Mouse (Mus musculus): ENCODE measurements around the gene Acbd7. TPM values are rescaled to one million over a fixed set of nuclear protein-coding genes. Genes with fewer than 3 reads are reported as not detected.

Acbd7 gene
- 0.25 and 1.1 TPM in 2 replicates for polyA plus RNA-seq (2015; fragmentation: Nextera tagmentation; extraction: Ambion mirVana)

DNA sequence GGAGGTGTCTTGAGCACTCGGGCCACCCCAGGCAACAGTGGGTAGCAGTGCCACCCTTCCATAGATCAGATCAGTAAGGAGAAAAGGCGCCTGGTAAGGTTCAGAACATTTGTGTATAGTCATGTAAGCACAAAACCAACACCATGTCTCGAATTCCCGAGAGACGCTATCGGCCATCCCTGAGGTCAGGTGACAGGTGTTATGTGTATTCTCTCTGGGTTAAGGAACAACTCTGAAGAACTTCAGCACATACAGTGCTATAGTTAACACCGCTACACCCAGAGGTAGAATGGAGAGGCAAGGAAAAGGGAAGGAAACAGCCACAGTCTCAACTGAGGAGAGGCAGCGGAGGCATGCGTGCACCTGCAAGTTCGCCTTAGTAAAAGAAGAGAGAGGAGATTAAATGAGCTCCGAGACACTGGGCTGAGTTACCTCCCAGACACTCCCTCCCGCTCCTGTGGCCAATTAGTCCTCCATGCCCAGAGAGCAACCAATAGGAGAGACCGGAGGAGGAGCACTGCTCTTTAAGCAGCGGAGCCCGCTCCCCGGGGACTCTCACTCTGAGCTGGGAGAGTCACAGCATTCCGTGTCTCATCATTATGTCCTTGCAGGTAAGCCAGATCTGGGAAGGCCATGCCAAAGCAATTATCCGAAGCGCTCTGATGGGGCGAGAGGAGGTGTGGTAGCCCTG, at the start of gene Acbd7:
Gene Acbd7, plus strand, starts transcription at position 558 of the 691 bp plus-strand sequence.
- Histone ChIP-seq H3K4me3 (ENCODE audit: low read depth, low read length) (peak within 1 kb of the TSS; percentile 11; the same call in 1 of the 2 replicates), H3K9me3 (ENCODE audit: control insufficient read depth, low read length) (no peaks in the 10 kb centered on the region), H3K4me2 (replicated peaks; ENCODE audit: low read depth) (peak within 1 kb of the TSS; percentile 45), H3K27me3 (ENCODE audit: control insufficient read depth, insufficient read depth, low read length) (no peaks in the 10 kb centered on the region), H3K4me1 (replicated peaks; ENCODE audit: control insufficient read depth, insufficient read depth) (peaks cover 4% of the 10 kb centered on the region), H3K36me3 (ENCODE audit: control insufficient read depth, insufficient read depth, low read length) (no peaks in the 10 kb centered on the region), H3K27ac (replicated peaks) (0 out of 2 replicates have a peak within 1 kb of the TSS, but pooled peaks have one; percentile 35), H3K9ac (ENCODE audit: low read length) (no peak within 1 kb of the TSS)
- ATAC-seq (ENCODE audit: low FRiP score, low TSS enrichment) (peak; percentile 36; the same call in 1 of the 2 replicates), DNase-seq (ENCODE audit: low spot score) (peak; percentile 73)
- WGBS, result 3% methylated on average over 20 of the region's 20 CpGs
- no peak for TF ChIP-seq CTCF (IDR thresholded peaks at IDR 0.05; ENCODE audit: low read depth)
- TF ChIP-seq EP300 (optimal IDR thresholded peaks at IDR 0.05), result no peak

DNA sequence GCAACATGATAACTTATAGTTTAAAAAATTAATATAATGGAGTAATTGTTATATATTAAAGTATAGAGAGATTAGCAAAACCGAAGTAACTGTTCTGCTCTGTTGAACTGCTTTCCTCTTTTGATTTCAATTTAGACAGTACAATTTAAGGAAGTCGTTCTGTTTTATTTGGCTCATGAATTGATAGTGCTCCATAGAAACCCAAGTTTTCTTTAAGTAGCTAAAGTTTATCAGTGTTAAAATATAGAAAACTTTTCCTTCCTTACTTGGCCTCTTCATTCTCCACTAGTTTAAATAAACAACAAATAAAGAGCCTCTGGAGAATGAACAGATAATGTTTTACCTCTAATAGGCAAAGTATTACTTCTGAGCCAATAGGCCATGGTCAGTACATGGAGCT, 49.7 kb upstream of the Acbd7 start:
- 64% methylated on average over 2 of the region's 2 CpGs for WGBS
- DNase-seq (ENCODE audit: low spot score) (no peak), ATAC-seq (ENCODE audit: low FRiP score, low TSS enrichment) (no peak)
- H3K4me1 ChIP-seq (replicated peaks; ENCODE audit: control insufficient read depth, insufficient read depth), result 0 out of 2 replicates have a peak, but pooled peaks cover 3% of the 10 kb centered on the region
- H3K27me3 ChIP-seq (ENCODE audit: control insufficient read depth, insufficient read depth, low read length), result no peaks in the 10 kb centered on the region
- no peak overlapping the region for H3K4me3 ChIP-seq (ENCODE audit: low read depth, low read length)
- H3K9ac ChIP-seq (ENCODE audit: low read length), result no peak overlapping the region
- TF ChIP-seq CTCF (IDR thresholded peaks at IDR 0.05; ENCODE audit: low read depth) (no peak), EP300 (optimal IDR thresholded peaks at IDR 0.05) (no peak)
- no peak overlapping the region for H3K4me2 ChIP-seq (replicated peaks; ENCODE audit: low read depth)
- no peaks in the 10 kb centered on the region for H3K36me3 ChIP-seq (ENCODE audit: control insufficient read depth, insufficient read depth, low read length)
- H3K9me3 ChIP-seq (ENCODE audit: control insufficient read depth, low read length), result no peaks in the 10 kb centered on the region
- no peak overlapping the region for H3K27ac ChIP-seq (replicated peaks)

DNA sequence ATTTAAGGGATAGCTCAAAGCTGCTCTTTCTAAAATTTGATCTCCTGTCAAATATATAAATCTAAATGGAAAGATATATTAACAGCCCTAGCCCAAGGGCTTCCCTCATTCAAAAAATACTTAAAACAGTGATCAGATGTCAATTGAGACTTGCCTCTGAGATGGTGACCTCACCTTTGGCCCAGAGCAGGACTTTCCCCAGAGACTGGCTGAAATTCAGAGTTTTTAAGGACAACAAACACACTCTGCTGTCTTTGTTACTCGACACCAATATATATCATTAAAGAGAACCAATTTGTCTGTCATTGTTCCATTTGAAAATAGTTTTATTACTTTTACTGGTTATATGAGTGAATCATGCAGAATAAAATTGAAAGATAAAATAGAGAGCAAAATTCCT, 46.4 kb upstream of the Acbd7 start:
- WGBS, result 77% methylated on average over 1 of the region's 1 CpGs
- H3K27ac ChIP-seq (replicated peaks), result no peak overlapping the region
- no peak overlapping the region for H3K4me3 ChIP-seq (ENCODE audit: low read depth, low read length)
- no peaks in the 10 kb centered on the region for H3K9me3 ChIP-seq (ENCODE audit: control insufficient read depth, low read length)
- no peak overlapping the region for H3K4me2 ChIP-seq (replicated peaks; ENCODE audit: low read depth)
- H3K9ac ChIP-seq (ENCODE audit: low read length), result no peak overlapping the region
- ATAC-seq (ENCODE audit: low FRiP score, low TSS enrichment) (no peak), DNase-seq (ENCODE audit: low spot score) (no peak)
- no peaks in the 10 kb centered on the region for H3K27me3 ChIP-seq (ENCODE audit: control insufficient read depth, insufficient read depth, low read length)
- H3K4me1 ChIP-seq (replicated peaks; ENCODE audit: control insufficient read depth, insufficient read depth), result no peaks in the 10 kb centered on the region
- no peaks in the 10 kb centered on the region for H3K36me3 ChIP-seq (ENCODE audit: control insufficient read depth, insufficient read depth, low read length)
- TF ChIP-seq EP300 (optimal IDR thresholded peaks at IDR 0.05) (no peak), CTCF (IDR thresholded peaks at IDR 0.05; ENCODE audit: low read depth) (no peak)

DNA sequence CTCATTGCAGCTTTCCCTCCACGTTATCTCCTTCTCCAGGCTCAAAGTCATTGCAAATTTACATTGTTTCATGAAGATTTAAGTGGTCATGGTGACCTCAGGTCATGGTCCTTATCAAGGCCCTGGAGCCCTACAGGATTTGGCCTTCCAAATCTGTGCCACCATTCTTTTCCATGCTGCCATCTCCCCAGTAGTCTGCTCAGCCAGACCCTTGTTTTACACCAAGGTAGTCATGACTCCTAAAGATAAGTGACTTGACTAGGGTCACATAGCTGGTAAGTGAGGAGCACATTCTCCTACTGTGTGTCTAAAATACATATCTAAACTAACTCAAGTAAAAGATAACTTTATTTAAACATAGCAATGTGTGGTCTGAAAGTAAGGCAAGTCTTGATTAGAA, 43.8 kb upstream of the Acbd7 start:
- DNase-seq (ENCODE audit: low spot score), result no peak
- no peaks in the 10 kb centered on the region for H3K9me3 ChIP-seq (ENCODE audit: control insufficient read depth, low read length)
- no peak overlapping the region for H3K9ac ChIP-seq (ENCODE audit: low read length)
- TF ChIP-seq CTCF (IDR thresholded peaks at IDR 0.05; ENCODE audit: low read depth) (no peak), EP300 (optimal IDR thresholded peaks at IDR 0.05) (no peak)
- H3K4me3 ChIP-seq (ENCODE audit: low read depth, low read length), result no peak overlapping the region
- no peak for ATAC-seq (ENCODE audit: low FRiP score, low TSS enrichment)
- H3K36me3 ChIP-seq (ENCODE audit: control insufficient read depth, insufficient read depth, low read length), result no peaks in the 10 kb centered on the region
- no peak overlapping the region for H3K4me2 ChIP-seq (replicated peaks; ENCODE audit: low read depth)
- H3K27me3 ChIP-seq (ENCODE audit: control insufficient read depth, insufficient read depth, low read length), result no peaks in the 10 kb centered on the region
- 83% methylated on average over 1 of the region's 1 CpGs for WGBS
- H3K27ac ChIP-seq (replicated peaks), result no peak overlapping the region
- H3K4me1 ChIP-seq (replicated peaks; ENCODE audit: control insufficient read depth, insufficient read depth), result 0 out of 2 replicates have a peak, but pooled peaks cover 2% of the 10 kb centered on the region

DNA sequence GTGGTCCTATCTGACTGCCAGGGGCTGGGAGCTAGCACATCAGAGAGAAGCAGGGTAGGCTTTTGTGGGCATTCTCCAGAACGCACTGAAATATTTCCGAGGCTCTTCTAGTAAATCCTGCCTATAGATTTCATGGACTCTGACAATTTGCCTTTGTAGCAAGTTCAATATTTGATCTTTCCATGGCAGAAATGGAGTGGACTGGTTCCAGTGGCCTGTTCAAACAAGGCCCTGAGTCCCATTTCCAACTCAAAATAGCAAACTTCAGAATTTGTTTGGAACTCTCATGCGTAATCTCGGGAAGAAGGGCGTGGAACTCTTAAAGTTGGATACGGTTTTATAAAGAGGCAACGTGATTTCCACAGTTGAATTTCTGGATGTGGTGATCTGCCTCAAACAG, 40.1 kb upstream of the Acbd7 start:
- Histone ChIP-seq H3K9ac (ENCODE audit: low read length) (no peak overlapping the region), H3K4me3 (ENCODE audit: low read depth, low read length) (no peak overlapping the region), H3K4me2 (replicated peaks; ENCODE audit: low read depth) (no peak overlapping the region), H3K9me3 (ENCODE audit: control insufficient read depth, low read length) (no peaks in the 10 kb centered on the region), H3K27ac (replicated peaks) (no peak overlapping the region), H3K4me1 (replicated peaks; ENCODE audit: control insufficient read depth, insufficient read depth) (0 out of 2 replicates have a peak, but pooled peaks cover 2% of the 10 kb centered on the region), H3K36me3 (ENCODE audit: control insufficient read depth, insufficient read depth, low read length) (no peaks in the 10 kb centered on the region), H3K27me3 (ENCODE audit: control insufficient read depth, insufficient read depth, low read length) (no peaks in the 10 kb centered on the region)
- WGBS, result 49% methylated on average over 7 of the region's 7 CpGs
- ATAC-seq (ENCODE audit: low FRiP score, low TSS enrichment) (no peak), DNase-seq (ENCODE audit: low spot score) (no peak)
- TF ChIP-seq CTCF (IDR thresholded peaks at IDR 0.05; ENCODE audit: low read depth), result no peak
- TF ChIP-seq EP300 (optimal IDR thresholded peaks at IDR 0.05), result no peak

DNA sequence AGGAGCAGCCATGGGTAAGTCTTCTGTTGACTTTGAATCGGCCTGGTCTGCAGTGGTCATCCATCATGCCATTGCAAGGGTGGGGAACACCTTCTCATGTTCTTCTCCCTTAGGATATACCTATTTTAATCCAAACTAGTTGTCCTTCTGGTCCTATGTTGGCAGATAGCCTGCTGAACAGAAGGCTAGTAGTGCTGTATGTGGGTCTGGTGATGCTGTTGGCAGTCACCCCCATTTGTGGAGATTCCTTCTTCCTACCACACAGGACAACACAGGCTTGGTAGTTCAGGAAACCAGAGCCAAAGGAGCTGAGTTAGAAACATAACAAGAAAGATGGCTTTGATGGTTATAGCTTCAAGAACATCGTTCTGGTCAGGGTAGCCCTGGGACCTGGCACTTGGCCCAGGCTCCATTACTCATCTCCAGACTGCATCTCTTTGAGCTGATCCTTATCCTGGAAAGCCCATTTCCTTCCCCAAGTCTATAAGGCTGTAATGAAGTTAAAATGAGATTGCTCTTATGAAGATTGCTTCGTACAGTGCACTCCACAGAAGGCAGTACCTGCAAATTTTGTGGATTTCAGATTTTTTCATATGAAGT, 30.4 kb upstream of the Acbd7 start:
- H3K27me3 ChIP-seq (ENCODE audit: control insufficient read depth, insufficient read depth, low read length), result no peaks in the 10 kb centered on the region
- DNase-seq (ENCODE audit: low spot score), result no peak
- H3K4me2 ChIP-seq (replicated peaks; ENCODE audit: low read depth), result no peak overlapping the region
- no peak overlapping the region for H3K4me3 ChIP-seq (ENCODE audit: low read depth, low read length)
- no peak for ATAC-seq (ENCODE audit: low FRiP score, low TSS enrichment)
- H3K36me3 ChIP-seq (ENCODE audit: control insufficient read depth, insufficient read depth, low read length), result no peaks in the 10 kb centered on the region
- TF ChIP-seq CTCF (IDR thresholded peaks at IDR 0.05; ENCODE audit: low read depth) (no peak), EP300 (optimal IDR thresholded peaks at IDR 0.05) (no peak)
- no peaks in the 10 kb centered on the region for H3K9me3 ChIP-seq (ENCODE audit: control insufficient read depth, low read length)
- H3K4me1 ChIP-seq (replicated peaks; ENCODE audit: control insufficient read depth, insufficient read depth), result no peaks in the 10 kb centered on the region
- WGBS, result 43% methylated on average over 3 of the region's 3 CpGs
- no peak overlapping the region for H3K9ac ChIP-seq (ENCODE audit: low read length)
- H3K27ac ChIP-seq (replicated peaks), result no peak overlapping the region
